Mouse (Mus musculus) erythroblast, embryonic 14.5 days (primary cell): Measurements from ENCODE around the gene Rad51b. TPM values are rescaled to one million over a fixed set of nuclear protein-coding genes. Genes with fewer than 3 reads are reported as not detected.

Experiments
- H3K27me3 ChIP-seq: 2 replicates; pipeline ENCODE4 v1.6.1; 2012; ENCODE audit warnings: inconsistent platforms; ENCODE audit not compliant: control insufficient read depth
- H3K36me3 ChIP-seq: 2 replicates; pipeline ENCODE4 v1.6.1; 2012; ENCODE audit warnings: mild to moderate bottlenecking, inconsistent platforms; ENCODE audit not compliant: control insufficient read depth
- H3K4me1 ChIP-seq: 2 replicates; pipeline ENCODE4 v1.6.1; 2012; ENCODE audit warnings: inconsistent platforms; ENCODE audit not compliant: control insufficient read depth
- H3K4me3 ChIP-seq: replicated peaks from 2 replicates; pipeline ENCODE3; 2012; ENCODE audit warnings: moderate library complexity, mild to moderate bottlenecking, inconsistent platforms
- H3K9me3 ChIP-seq: 2 replicates; pipeline ENCODE4 v1.6.1; 2012; ENCODE audit warnings: low read length, inconsistent platforms, mixed read lengths; ENCODE audit not compliant: control insufficient read depth
- GATA1 ChIP-seq: IDR thresholded peaks from 2 replicates; pipeline ENCODE4 v1.6.1; 2012; ENCODE audit warnings: low read length, inconsistent platforms, mixed read lengths
- TAL1 ChIP-seq: IDR thresholded peaks from 3 replicates; pipeline ENCODE4 v1.6.1; 2012; ENCODE audit warnings: low read length, inconsistent platforms, mixed read lengths
- polyA plus RNA-seq: library from polyadenylated mRNA; stranded (reverse); fragments of >175 nt; gene quantifications from 2 replicates; pipeline ENCODE4 v1.2.3, GENCODE M21; 2012

The Rad51b gene
- polyA plus RNA-seq, 1 experiment, result 0.06 TPM

- H3K4me3 ChIP-seq, result no peak overlapping the region
- H3K27me3 ChIP-seq, result no peaks in the 10 kb centered on the region
- no peaks in the 10 kb centered on the region for H3K9me3 ChIP-seq
- no peaks in the 10 kb centered on the region for H3K36me3 ChIP-seq
- TF ChIP-seq TAL1, result no peak
- TF ChIP-seq GATA1, result no peak
- H3K4me1 ChIP-seq, result no peaks in the 10 kb centered on the region
These were observed 398.9 kb downstream of the Rad51b start for GRCm38 (mm10) chr12:79695832-79696434.

- Histone ChIP-seq H3K36me3 (no peaks in the 10 kb centered on the region), H3K27me3 (no peaks in the 10 kb centered on the region), H3K4me1 (no peaks in the 10 kb centered on the region), H3K4me3 (no peak overlapping the region), H3K9me3 (no peaks in the 10 kb centered on the region)
- no peak for TF ChIP-seq GATA1
- no peak for TF ChIP-seq TAL1
These were observed 406.5 kb downstream of the Rad51b start for GRCm38 (mm10) chr12:79703555-79703954.

- H3K4me3 ChIP-seq, result no peak overlapping the region
- H3K27me3 ChIP-seq, result no peaks in the 10 kb centered on the region
- H3K4me1 ChIP-seq, result no peaks in the 10 kb centered on the region
- no peak for TF ChIP-seq GATA1
- no peak for TF ChIP-seq TAL1
- H3K9me3 ChIP-seq, result no peaks in the 10 kb centered on the region
- H3K36me3 ChIP-seq, result no peaks in the 10 kb centered on the region
These were observed 408.6 kb downstream of the Rad51b start for GRCm38 (mm10) chr12:79705501-79706266.

- Histone ChIP-seq H3K9me3 (no peaks in the 10 kb centered on the region), H3K27me3 (no peaks in the 10 kb centered on the region), H3K4me1 (no peaks in the 10 kb centered on the region), H3K36me3 (no peaks in the 10 kb centered on the region), H3K4me3 (no peak overlapping the region)
- TF ChIP-seq GATA1 (no peak), TAL1 (no peak)
These were observed 410.7 kb downstream of the Rad51b start for GRCm38 (mm10) chr12:79707565-79708422.

GRCm38 (mm10) chr12:79708423-79708733, 411.3 kb downstream of the Rad51b start:
- Histone ChIP-seq H3K9me3 (no peaks in the 10 kb centered on the region), H3K4me1 (no peaks in the 10 kb centered on the region), H3K4me3 (no peak overlapping the region), H3K27me3 (no peaks in the 10 kb centered on the region), H3K36me3 (no peaks in the 10 kb centered on the region)
- TF ChIP-seq GATA1 (no peak), TAL1 (no peak)

GRCm38 (mm10) chr12:79713286-79713685, 416.2 kb downstream of the Rad51b start:
- no peaks in the 10 kb centered on the region for H3K36me3 ChIP-seq
- no peak overlapping the region for H3K4me3 ChIP-seq
- no peaks in the 10 kb centered on the region for H3K9me3 ChIP-seq
- H3K27me3 ChIP-seq, result no peaks in the 10 kb centered on the region
- no peak for TF ChIP-seq GATA1
- H3K4me1 ChIP-seq, result no peaks in the 10 kb centered on the region

- TF ChIP-seq TAL1, result no peak
- no peak for TF ChIP-seq GATA1
- Histone ChIP-seq H3K9me3 (no peaks in the 10 kb centered on the region), H3K36me3 (no peaks in the 10 kb centered on the region), H3K4me3 (no peak overlapping the region), H3K27me3 (no peaks in the 10 kb centered on the region), H3K4me1 (no peaks in the 10 kb centered on the region)
These were observed 417.4 kb downstream of the Rad51b start for GRCm38 (mm10) chr12:79714484-79714883.

- Histone ChIP-seq H3K9me3 (no peaks in the 10 kb centered on the region), H3K27me3 (no peaks in the 10 kb centered on the region), H3K4me1 (no peaks in the 10 kb centered on the region), H3K36me3 (no peaks in the 10 kb centered on the region), H3K4me3 (no peak overlapping the region)
- TF ChIP-seq GATA1 (no peak), TAL1 (no peak)
These were observed 418.6 kb downstream of the Rad51b start for GRCm38 (mm10) chr12:79715506-79716345.
